Mouse (Mus musculus) c-Kit-positive CD71-positive TER-119-positive erythroid progenitor cells, embryonic 14.5 days (primary cell): Measurements from ENCODE around the gene Idh3g.

ENCODE experiments used
- DNase-seq: peaks from one replicate; pipeline ENCODE4 v3.0.0-alpha.2; 2013; ENCODE audit warnings: low spot score

The Idh3g gene

DNA sequence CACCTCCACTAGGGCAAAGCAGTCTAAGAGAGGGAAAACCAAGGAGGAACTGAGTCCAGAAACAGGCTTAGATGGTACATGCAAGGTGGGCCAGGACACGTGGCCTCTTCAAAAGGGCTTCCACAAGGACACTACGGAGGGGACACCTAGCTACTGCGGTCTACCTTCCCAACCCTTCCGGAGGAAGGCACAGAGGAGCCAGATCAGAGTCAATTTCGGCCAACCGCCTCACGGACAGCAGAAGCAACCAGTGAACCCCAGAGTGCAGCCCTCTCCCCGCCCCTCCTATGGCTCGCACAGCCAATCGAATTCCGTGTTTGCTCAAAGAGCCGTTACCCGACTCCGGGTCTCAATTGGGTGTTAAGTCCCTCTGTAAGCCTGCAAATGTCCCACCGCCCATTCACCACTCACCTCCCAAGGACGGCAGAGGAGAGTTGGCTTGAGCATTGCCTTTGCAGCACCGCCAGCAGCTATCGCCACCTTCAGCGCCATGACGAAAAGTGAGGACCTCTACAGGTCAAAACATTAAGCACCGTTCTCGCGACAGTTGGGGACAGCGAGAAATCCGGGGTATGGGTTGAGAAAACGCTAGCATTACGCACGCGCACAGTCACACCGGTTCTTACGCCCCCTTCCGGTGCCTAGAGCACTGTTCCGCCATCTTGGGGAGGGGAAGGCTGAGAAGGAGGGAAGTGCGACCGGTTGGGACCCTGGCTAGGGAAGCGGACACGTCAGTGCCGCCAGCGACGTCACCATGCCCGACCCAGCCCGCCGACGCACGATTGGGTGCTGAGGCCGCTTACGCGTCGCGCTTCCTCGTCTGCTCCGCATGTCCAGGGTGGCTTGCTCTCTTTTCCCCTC, at the start of gene Idh3g, which contains the start of gene Ssr4:
Idh3g (minus strand) TSS at position 534 of the 861 bp plus-strand sequence.
Ssr4 (plus strand) TSS at position 665 of the 861 bp plus-strand sequence.
- peak; percentile 92 for DNase-seq

DNA sequence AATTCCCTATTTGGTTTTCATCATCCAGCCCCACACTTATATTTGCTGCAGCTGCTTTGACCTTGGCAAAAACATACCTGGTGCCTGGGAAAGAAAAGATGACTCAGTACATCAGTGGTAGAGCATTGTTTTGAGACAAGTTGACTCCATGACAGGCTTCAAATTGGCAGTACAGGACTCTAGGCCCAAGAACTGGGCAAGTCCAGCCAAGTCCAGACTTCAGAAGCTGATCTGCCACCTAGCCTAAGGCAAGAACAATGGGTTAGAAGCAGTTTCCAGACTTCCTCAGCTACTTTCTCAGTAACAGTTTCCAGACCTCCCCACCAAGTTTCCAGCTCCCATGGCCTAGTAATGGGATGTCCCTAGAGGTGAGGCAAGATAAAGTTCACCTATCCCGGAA, 49.0 kb upstream of the Idh3g start:
- no peak for DNase-seq

DNA sequence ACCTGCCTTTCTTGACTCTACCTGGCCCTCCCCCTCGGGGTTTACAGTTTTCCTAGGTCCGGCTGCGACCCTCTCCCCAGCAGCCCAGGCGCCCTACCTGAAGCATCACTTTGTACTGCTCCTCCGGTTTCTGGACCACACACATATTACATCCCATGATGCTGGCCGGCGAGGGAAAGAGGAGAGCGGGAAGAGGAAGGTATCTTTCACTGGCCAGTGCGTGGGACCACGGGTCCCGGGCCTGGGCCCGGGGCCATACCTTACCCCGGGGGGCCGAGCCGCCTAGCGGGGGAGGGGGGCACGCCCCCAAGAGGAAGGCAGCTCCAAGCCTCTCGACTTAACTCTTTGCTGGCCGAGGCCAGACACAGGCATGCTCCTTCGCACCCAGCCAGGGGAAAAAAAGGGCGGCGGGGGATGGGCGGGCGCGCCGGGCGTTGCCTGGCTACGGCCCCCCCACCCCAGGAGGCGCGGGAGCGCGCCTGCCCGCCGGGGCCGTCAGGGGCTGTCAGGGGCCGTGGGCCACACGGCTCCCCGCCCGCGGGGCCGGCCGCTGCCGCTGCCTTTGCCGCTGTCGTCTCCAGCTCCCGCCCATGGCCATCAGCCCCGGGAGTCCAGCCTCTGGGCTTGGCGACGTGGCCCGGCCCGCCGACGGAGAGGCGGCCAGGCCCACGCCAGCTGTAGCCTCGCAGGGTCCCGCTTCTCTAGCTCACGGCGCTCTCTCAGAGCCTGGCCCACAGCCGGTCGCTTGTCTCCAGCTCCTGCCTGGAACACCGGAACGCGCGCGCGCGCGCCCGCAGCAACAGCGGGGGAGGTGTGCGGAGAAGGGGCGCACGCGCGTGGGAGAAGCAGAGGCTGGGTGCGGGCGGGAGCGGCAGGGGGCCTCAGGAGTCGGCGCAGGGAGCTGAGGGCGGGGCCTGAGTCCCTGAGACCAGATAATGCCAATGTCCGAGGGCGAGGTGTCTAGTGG, 37.8 kb upstream of the Idh3g start, which contains the start of gene Pdzd4:
Pdzd4 (minus strand) TSS at position 785 of the 967 bp plus-strand sequence.
- DNase-seq, result no peak

DNA sequence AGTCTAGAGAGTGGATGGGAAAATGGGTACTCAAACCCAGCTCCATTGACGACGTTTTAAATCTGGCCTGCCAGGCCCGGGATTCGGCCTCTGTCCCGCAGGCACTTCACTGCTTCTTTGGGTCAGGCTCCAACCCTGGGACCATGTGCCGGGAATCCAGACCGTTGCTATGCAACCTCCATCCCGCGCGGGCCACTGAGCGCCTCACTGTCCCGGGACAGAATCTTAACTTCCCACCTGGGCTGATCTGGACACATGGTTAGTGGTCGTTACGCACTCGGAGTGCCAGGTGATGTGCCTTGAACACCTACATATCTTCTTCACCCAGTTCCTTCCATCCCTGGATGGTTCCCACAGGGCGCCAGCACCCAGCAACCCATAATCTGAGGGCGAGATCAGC, 37.0 kb upstream of the Idh3g start:
- no peak for DNase-seq

DNA sequence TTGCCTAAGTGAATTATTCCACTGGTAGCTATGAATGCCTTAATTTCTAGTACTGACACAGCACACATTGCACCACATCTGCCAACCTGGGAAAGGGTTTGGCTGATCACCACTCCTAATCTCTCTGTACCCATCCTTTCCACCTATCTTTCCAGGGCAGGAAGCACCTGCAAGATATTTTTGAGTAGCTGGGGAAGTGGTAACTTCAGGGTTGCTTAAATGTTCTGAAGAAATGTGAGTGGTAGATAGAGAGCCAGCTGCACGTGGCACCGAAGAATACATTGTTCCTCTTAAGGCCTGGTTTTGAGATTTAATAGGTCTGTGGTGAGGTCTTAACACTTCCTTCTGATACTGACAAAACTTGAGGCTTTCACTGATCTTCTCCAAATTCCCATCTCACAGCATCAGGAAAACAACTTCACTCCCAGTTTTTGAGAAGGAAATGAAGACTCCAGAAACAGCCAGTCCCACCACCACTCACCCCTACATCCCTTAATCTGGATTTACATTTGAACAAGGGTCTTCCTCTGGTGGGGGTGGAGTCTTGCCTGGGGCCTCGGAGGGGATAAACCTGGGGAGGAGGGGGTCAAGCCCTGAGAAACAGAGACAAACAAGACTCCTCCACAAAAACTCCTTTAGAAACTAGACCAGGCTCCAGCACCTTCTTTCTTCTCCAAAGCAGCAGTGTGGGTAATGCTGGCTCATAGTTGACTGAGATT, 30.1 kb upstream of the Idh3g start:
- DNase-seq, result no peak

DNA sequence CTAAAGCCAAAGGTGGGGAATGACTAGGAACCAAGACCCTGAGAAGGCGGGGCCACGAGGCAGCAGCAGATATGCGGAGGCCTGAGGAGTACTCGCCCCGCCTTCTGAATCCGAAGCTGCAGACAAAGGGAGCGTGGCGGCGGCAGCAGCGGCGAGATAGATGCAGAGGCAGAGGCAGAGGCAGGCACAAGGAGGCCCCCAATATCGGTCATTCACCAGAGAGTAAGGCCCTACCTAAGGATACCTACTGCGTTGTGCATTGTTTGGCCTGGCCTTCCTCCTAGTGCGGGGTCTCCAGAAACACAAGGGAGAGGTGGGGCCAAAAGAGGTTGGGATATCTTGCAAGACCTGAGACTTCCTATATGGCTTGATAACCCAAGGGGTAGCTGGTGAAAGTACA, 28.4 kb upstream of the Idh3g start:
- DNase-seq, result no peak

DNA sequence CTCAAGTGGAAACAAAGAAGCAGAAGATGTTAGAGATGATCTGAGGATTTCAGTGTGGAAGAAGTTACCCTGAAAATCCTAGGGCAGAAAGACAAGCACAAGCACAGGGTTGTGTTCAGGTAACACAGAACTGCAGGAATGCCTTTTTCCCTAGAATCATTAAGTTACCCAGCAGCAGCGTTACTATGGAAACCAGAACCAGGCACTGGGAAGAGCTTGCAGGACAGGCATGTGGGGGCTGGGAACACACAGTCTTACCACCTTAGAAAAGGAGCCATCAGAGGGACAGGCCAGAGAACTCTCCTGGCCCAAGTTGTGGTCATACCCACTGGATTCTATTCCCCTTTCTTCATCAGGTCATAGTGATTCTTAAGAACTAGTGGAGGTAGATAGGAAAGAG, 19.1 kb upstream of the Idh3g start:
- DNase-seq, result no peak

DNA sequence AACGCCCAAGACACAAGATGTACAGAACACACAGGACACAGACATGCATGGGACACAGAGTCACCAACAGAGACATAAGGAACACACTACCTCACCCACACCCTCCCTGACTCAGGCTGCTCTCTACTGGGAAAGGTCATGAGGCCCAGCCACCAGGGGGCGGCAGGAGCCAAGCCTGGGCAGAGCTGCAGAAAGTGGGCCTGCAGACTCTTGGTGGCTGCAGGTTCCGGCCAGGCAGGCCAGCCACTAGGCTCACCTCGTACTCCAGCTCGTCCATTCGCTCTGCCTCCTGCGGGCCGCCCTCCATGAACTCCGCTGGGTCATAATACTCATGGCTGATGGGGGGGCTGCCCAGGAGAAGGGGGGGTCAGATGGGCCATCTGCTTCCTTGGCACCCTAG, 11.8 kb upstream of the Idh3g start:
- peak; percentile 48 for DNase-seq

DNA sequence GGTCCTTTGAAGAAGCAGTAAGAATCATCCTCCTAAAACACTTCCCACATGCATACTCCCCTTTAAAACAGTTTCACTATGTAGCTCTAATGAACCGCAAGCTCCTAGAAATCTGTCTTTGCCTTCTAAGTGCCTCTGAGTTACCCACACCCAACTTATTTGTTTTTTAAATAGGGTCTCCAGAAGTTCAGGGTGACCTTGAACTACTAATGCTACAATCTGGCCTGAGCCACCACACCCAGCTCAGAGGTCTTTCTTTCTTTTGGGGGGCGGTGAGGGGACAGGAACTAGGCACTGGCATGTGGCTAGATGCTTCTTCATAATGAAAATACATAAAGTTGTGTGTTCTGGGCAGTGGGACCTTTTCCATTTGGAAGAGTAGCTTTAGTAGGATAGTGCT, 10.8 kb upstream of the Idh3g start:
- no peak for DNase-seq

DNA sequence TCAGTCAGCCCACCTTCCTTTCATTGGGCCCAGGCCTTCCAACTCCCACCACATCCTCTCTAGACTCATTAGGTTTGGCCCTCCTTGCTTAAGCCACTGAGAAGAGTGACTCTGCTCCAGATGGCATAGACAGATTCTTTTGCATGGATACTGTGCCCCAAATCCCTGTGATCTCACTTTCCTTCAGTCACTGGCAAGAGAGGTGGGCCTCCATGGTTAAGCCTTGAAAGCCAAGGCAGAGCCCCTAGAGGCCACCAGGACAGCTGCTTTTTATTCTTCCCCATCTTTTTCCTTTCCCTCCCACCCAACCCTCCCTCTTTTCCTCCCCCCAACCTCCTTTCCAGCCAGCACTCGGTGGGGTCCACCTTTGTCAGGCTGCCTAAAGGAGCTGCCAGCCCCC, 6.8 kb upstream of the Idh3g start:
- DNase-seq, result no peak

DNA sequence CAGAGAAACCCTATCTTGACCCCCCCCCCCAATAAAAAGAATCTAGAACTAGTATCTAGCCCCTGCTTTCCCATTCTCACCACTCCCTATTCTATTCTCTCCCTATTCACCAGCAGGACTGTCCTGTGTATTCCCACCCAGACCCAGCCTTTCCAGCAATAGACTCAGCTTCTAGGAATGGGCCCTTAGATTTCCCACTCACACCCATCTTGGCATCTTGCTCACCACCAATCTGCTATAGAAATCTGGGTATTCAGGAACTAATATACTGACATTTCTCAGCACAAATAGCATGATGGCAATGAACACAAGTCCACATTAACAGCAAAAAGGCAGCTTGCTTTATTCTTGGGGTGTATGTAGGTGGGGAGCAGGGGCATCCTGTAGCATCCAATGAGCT, 6.3 kb upstream of the Idh3g start:
- no peak for DNase-seq

DNA sequence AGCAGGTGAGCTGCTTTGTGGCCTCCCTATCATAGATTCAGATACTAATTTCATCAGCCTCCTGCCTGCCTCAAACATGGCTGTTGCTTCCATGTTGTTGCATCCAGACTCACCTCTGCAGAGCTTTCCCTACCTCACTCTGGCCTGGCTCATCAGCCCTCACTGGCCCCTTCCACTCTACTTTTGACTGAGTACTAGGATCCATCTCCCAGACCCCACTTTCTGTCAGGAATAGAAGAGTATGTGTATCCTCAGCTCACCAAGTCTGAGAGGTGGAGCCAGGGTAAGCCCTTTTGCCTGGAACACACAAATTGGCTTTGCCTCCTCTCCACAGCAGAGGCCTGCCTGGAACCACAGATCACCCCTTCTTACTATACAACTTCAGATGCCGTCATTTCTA, 1.8 kb upstream of the Idh3g start:
- no peak for DNase-seq

DNA sequence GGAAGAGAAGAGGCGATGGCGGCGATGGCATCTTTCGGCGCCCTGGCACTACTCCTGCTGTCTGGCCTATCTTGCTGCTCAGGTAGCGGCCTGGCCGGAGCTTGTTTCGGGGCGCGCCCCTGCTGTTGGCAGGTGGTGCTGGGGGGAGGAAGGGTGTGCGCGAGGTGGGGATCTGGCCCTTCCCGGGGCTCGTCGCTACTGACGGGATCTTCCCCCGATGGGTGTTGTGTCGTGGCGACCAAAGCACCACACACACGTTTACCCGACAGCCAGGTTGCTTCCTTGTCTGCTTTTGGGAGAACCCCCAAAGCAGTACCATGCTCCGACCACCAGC, 495 bp upstream of the Idh3g start:
- DNase-seq, result no peak

DNA sequence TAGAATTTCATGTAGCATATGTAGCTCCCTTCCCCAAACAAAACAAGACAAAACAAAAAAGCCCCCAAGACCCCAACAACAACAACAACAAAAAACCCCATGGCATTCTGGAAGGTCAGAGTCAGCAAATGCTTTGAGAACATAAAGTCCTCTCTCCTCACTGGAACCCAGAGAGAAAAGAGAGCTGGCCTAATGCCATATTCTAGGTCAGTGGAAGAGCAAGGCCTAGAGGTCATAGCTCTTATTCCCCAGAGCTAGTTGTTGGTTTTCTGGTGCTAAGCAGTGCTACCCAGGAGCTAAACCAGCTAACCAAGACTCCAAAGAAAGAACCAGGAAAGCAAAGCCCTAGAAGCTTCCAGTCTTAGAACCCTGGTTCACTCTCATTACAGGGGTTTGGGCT, 1.0 kb downstream of the Idh3g start:
- DNase-seq, result no peak

DNA sequence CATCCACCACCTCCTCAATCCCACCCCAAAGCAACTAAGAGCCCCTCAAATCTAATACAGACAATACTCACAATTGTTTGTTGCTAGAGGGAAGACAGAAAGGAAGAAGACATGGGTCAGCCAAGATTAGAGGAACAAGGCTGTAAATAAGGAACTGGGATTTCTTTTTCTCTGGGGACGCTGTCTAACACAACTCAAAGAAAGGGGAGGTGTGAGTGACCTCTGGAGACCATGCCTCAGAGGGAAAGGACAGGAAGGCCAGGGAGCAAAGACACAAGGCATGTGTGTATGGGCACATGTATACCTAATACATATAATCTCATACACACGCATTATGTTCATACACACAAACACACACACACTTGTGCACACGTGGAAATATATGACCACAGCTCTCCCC, 4.5 kb downstream of the Idh3g start:
- no peak for DNase-seq

DNA sequence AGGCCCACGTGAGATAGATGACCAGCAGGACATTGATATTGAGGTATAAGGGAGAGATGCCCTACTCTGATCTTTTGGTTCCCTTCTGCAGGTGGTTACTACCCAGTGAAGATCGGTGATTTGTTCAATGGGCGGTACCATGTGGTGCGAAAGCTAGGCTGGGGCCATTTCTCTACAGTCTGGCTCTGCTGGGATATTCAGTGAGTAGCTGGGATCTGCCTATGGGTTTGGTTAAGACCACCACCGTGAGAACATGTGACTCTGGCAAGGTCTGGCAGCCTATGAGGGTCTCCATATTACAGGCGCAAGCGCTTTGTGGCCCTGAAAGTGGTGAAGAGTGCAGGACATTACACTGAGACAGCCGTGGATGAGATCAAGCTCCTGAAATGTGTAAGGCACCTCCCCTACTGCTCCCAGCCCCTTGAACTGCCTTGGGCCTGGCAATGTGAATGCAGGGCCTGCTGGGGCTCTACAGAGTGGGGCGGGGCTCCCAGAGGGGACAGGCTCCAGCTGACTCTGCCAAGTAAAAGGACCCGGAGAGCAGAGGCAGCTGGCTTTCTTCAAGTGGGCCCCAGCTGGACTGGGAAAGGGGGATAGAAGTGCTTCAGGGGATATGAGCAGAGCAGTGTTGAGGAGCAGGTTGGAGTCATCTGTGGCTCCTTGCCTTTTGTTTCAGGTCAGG, 11.8 kb downstream of the Idh3g start:
- no peak for DNase-seq

DNA sequence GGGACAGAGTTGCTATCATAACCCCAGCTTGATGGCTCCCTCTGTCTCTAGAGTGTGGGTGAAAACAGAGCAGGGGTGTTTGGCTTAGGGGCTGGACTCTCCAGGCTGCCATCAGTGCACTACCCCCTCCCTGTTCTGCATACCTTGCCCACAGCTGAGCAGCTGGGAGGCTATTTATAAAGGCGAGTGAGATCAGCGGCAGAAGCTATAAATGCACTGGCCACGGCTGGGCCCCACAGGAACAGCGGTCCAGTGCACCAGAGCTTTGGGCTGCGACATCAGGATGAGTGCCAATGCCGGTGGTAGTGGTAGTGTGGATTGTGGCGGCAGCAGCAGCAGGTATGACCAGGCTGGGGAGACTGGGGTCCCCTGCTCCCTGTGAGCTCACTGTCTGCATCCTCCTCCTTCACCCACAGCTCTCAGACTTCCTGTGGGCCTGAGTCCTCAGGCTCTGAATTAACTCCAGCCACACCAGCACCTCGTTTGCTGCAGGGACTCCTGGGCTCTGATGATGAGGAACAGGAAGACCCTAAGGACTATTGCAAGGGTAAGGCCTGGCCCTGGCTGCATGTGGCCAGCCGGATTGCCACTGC, 12.4 kb downstream of the Idh3g start, which contains the start of gene Srpk3:
Srpk3 (plus strand) TSS at position 238 of the 593 bp plus-strand sequence.
- DNase-seq, result no peak

DNA sequence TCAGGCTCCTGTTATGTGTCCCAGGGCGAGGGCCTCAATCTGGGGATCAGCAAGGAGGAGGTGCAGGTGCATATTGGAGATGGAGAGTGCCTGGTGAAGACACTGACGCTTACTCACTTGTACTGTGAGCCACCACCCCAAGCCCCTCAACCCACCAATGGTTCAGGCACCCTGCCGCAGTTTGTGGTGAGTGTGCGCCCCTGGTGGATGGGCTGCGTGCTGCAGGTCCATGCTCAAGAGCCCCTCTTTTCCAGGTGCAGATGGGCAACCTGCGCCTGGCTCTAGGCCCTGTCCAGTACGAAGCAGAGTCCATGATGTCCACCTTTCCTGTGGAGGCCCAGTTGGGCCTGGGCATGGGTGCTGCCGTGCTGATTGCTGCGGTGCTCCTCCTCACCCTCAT, 19.4 kb downstream of the Idh3g start:
- DNase-seq, result no peak

DNA sequence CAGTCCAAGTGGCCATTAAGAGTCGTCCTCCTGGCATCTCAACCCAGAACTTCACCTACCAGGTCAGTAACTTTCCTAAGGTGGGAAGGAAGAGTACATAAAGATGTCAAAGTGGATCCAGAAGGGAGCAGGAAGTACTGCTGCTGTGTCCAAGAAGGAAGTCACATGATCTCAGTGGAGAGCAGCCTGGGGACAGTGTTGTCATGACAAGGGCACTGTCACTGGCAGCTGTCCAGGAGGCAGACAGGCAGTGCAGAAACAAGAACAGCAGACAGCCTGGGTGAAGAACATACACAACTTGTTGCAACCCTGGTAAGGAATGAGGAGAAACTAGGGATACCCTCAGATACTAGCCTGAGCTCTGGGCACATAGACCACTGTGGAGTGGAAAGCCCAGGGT, 21.4 kb downstream of the Idh3g start:
- no peak for DNase-seq

DNA sequence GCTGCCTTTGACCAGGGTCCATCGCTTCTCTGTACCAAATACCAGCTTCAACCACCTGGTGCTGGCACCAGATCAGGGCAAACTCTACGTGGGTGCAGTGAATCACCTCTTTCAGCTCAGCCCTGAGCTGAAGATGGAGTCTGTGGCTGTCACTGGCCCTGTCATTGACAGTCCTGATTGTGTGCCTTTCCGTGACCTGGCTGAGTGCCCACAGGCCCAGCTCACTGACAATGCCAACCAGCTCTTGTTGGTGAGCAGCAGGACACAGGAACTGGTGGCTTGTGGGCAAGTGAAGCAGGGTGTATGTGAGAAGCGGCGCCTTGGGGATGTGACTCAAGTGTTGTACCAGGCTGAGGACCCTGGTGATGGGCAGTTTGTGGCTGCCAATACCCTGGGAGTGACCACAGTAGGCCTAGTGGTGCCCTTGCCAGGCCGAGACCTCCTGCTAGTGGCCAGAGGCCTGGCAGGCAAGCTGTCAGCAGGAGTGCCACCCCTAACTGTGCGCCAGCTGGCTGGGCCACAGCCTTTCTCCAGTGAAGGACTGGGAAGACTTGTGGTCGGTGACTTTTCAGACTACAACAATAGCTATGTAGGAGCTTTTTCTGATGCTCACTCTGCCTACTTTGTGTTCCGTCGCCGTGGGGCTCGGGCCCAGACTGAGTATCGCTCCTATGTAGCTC, 27.9 kb downstream of the Idh3g start:
- no peak for DNase-seq
